Mouse (Mus musculus) monocyte, adult 5-6 weeks (primary cell): ENCODE results near the gene Fgfr1op2. TPM values are rescaled to one million over a fixed set of nuclear protein-coding genes. Genes with fewer than 3 reads are reported as not detected.

Experiments
- ATAC-seq: fragments of 153-309, 156-312 bp; replicated peaks from 2 replicates; pipeline ENCODE4 v1.8.0; 2017; ENCODE audit warnings: mild to moderate bottlenecking; ENCODE audit not compliant: low TSS enrichment, insufficient number of reproducible peaks, severe bottlenecking, poor library complexity, low FRiP score
- total RNA-seq: library from RNA; stranded (forward); fragments of 200-1000, 200-491, 200-594 nt; gene quantifications from 3 replicates; pipeline ENCODE4 v1.2.3, GENCODE M21; 2017

The Fgfr1op2 gene
- total RNA-seq, 1 experiment from 2014 or later = 240 TPM

- ATAC-seq = no peak
Measured at GRCm38 (mm10) chr6:146634759-146635606, 58.0 kb downstream of the Fgfr1op2 start.

GRCm38 (mm10) chr6:146636482-146636881 is 59.5 kb downstream of the Fgfr1op2 start:
- ATAC-seq = no peak

GRCm38 (mm10) chr6:146640068-146640965 is 63.3 kb downstream of the Fgfr1op2 start:
- ATAC-seq = no peak

GRCm38 (mm10) chr6:146640991-146641390 is 64.0 kb downstream of the Fgfr1op2 start:
- no peak for ATAC-seq

GRCm38 (mm10) chr6:146641621-146642210 is 64.7 kb downstream of the Fgfr1op2 start:
- no peak for ATAC-seq

- peak; percentile 98 for ATAC-seq
Measured at GRCm38 (mm10) chr6:146642276-146643183, 65.5 kb downstream of the Fgfr1op2 start, which contains the start of the genes Med21 and Tm7sf3. Gene Med21 (plus strand): TSS chr6:146642547. Gene Tm7sf3 (minus strand): TSS chr6:146642824.

- ATAC-seq = no peak
Measured at GRCm38 (mm10) chr6:146643184-146643570, 66.2 kb downstream of the Fgfr1op2 start.

Other genes starting within 250 kb of the Fgfr1op2 start
- gene Itpr2, start 75.0 kb upstream of the Fgfr1op2 start, total RNA-seq = 40.7 to 122 TPM (median 45.7 TPM) in 3 replicates
- 76.1 to 116 TPM (median 113 TPM) in 3 replicates for gene Ints13, start 632 bp downstream of the Fgfr1op2 start, total RNA-seq
- gene Med21, start 65.3 kb downstream of the Fgfr1op2 start, total RNA-seq = 67.9 to 97.9 TPM (median 85.9 TPM) in 3 replicates
- gene Tm7sf3, start 65.6 kb downstream of the Fgfr1op2 start, total RNA-seq = 20.2 to 24.6 TPM (median 21.3 TPM) in 3 replicates
- gene Stk38l, start 147.8 kb downstream of the Fgfr1op2 start, total RNA-seq = 11.4 to 19.1 TPM (median 18.1 TPM) in 3 replicates
- gene Arntl2, start 218.9 kb downstream of the Fgfr1op2 start, total RNA-seq = 0.64 to 1.6 TPM (median 1.4 TPM) in 3 replicates